Mouse (Mus musculus) MEL (cell line): ENCODE measurements around the gene Cbx4. TPM values are rescaled to one million over a fixed set of nuclear protein-coding genes. Genes with fewer than 3 reads are reported as not detected.

Source experiments
- DNase-seq: peaks from one replicate; pipeline ENCODE4 v3.0.0; 2011; ENCODE audit warnings: low read depth, low spot score
- H3K27ac ChIP-seq: 2 replicates; pipeline ENCODE4 v1.5.1; 2012; ENCODE audit warnings: low read depth, mild to moderate bottlenecking, control low read depth, low read length, moderate library complexity; ENCODE audit not compliant: control insufficient read depth
- H3K27me3 ChIP-seq, 2 experiments: fragments of 150-350 bp in 1 of 2; sonication (generic) in 1 of 2; 2 replicates each; pipeline ENCODE4 v1.6.1; 2012; ENCODE audit warnings: low read length in 2 of 2, mild to moderate bottlenecking in 2 of 2, improper control_type of control experiment in 1 of 2, moderate library complexity in 1 of 2; ENCODE audit not compliant: insufficient read depth in 2 of 2, control insufficient read depth in 1 of 2
- H3K36me3 ChIP-seq, 2 experiments: 2 replicates each; pipeline ENCODE4 v1.6.1; 2012 to 2014; ENCODE audit warnings: low read length in 2 of 2, improper control_type of control experiment in 1 of 2, inconsistent platforms in 1 of 2, mild to moderate bottlenecking in 1 of 2; ENCODE audit not compliant: insufficient read depth in 2 of 2, control insufficient read depth in 1 of 2
- H3K4me1 ChIP-seq, 2 experiments: fragments of 150-350 bp in 1 of 2; sonication (generic) in 1 of 2; 2 replicates each; pipeline ENCODE4 v1.6.1; 2012; ENCODE audit warnings: low read length in 2 of 2, improper control_type of control experiment in 1 of 2, mild to moderate bottlenecking in 1 of 2; ENCODE audit not compliant: insufficient read depth in 2 of 2, control insufficient read depth in 1 of 2
- H3K4me3 ChIP-seq, 2 experiments: fragments of 150-350 bp in 1 of 2; sonication (generic) in 1 of 2; 2 replicates each; pipeline ENCODE4 v1.5.1; 2012; ENCODE audit warnings: low read depth in 2 of 2, low read length in 2 of 2, mild to moderate bottlenecking in 2 of 2, moderate library complexity in 2 of 2, control low read depth in 1 of 2, improper control_type of control experiment in 1 of 2; ENCODE audit not compliant: control insufficient read depth in 1 of 2, insufficient read depth in 1 of 2
- H3K79me2 ChIP-seq: 2 replicates; pipeline ENCODE4 v1.6.1; 2012; ENCODE audit warnings: mild to moderate bottlenecking, low read length, moderate library complexity; ENCODE audit not compliant: control insufficient read depth, poor library complexity, insufficient read depth
- H3K9ac ChIP-seq: 2 replicates; pipeline ENCODE4 v1.6.1; 2012; ENCODE audit warnings: low read depth, mild to moderate bottlenecking, control low read depth, low read length, moderate library complexity; ENCODE audit not compliant: control insufficient read depth, poor library complexity, severe bottlenecking
- H3K9me3 ChIP-seq: fragments of 150-350 bp; sonication (generic); replicated peaks from 2 replicates; pipeline ENCODE4 v1.6.1; 2012; ENCODE audit warnings: mild to moderate bottlenecking, low read length, improper control_type of control experiment, moderate library complexity; ENCODE audit not compliant: insufficient read depth
- BHLHE40 ChIP-seq: IDR thresholded peaks from 2 replicates; pipeline ENCODE4 v1.6.1; 2012; ENCODE audit warnings: low read depth, mild to moderate bottlenecking, inconsistent platforms, low read length, improper control_type of control experiment, borderline replicate concordance
- CHD1 ChIP-seq: IDR thresholded peaks from 2 replicates; pipeline ENCODE4 v1.6.1; 2012; ENCODE audit warnings: low read depth, mild to moderate bottlenecking, inconsistent platforms, low read length, improper control_type of control experiment
- E2F4 ChIP-seq: IDR thresholded peaks from 2 replicates; pipeline ENCODE4 v1.6.1; 2011; ENCODE audit warnings: low read depth, low read length, improper control_type of control experiment, borderline replicate concordance
- ETS1 ChIP-seq: IDR thresholded peaks from 2 replicates; pipeline ENCODE4 v1.6.1; 2012; ENCODE audit warnings: low read depth, mild to moderate bottlenecking, inconsistent platforms, low read length, improper control_type of control experiment, moderate library complexity
- GATA1 ChIP-seq: IDR thresholded peaks from 2 replicates; pipeline ENCODE4 v1.6.1; 2011; ENCODE audit warnings: low read depth, low read length, improper control_type of control experiment
- HCFC1 ChIP-seq: IDR thresholded peaks from 2 replicates; pipeline ENCODE4 v1.6.1; 2012; ENCODE audit warnings: low read depth, mild to moderate bottlenecking, inconsistent platforms, low read length, improper control_type of control experiment, moderate library complexity
- MAFK ChIP-seq: IDR thresholded peaks from 2 replicates; pipeline ENCODE4 v1.6.1; 2011; ENCODE audit warnings: low read depth, mild to moderate bottlenecking, low read length, improper control_type of control experiment, borderline replicate concordance
- POLR2A ChIP-seq, 2 experiments: IDR thresholded peaks; 2 replicates each; pipeline ENCODE4 v1.6.1; 2011 to 2012; ENCODE audit warnings: low read length in 2 of 2, mild to moderate bottlenecking in 2 of 2, control low read depth in 1 of 2, improper control_type of control experiment in 1 of 2, low read depth in 1 of 2, moderate library complexity in 1 of 2; ENCODE audit not compliant: control insufficient read depth in 1 of 2, insufficient read depth in 1 of 2, poor library complexity in 1 of 2
- RAD21 ChIP-seq: IDR thresholded peaks from 2 replicates; pipeline ENCODE4 v1.6.1; 2011; ENCODE audit warnings: mild to moderate bottlenecking, low read depth, low read length, improper control_type of control experiment
- USF1 ChIP-seq: IDR thresholded peaks from 2 replicates; pipeline ENCODE4 v1.6.1; 2014; ENCODE audit warnings: low read depth, mild to moderate bottlenecking, inconsistent platforms, low read length, improper control_type of control experiment, moderate library complexity
- USF2 ChIP-seq, 2 experiments: IDR thresholded peaks; 2 replicates each; pipeline ENCODE4 v1.6.1; 2011 to 2012; ENCODE audit warnings: improper control_type of control experiment in 2 of 2, low read length in 2 of 2, borderline replicate concordance in 1 of 2, inconsistent platforms in 1 of 2, low read depth in 1 of 2, mild to moderate bottlenecking in 1 of 2; ENCODE audit not compliant: insufficient read depth in 1 of 2
- ZMIZ1 ChIP-seq: IDR thresholded peaks from 2 replicates; pipeline ENCODE4 v1.6.1; 2012; ENCODE audit warnings: low read depth, mild to moderate bottlenecking, inconsistent platforms, low read length, improper control_type of control experiment, moderate library complexity
- polyA plus RNA-seq, 2 experiments: library from polyadenylated mRNA; stranded (reverse) in 1 of 2; unstranded in 1 of 2; fragments of >175 nt in 1 of 2; fragments of >200 nt in 1 of 2; gene quantifications; 2 replicates each; pipeline versions ENCODE4 v1.2.1 to v1.2.4; 2012; ENCODE audit warnings: low replicate concordance in 2 of 2, low read depth in 1 of 2; ENCODE audit not compliant: insufficient read length in 2 of 2, insufficient read depth in 1 of 2, missing spikeins in 1 of 2
- total RNA-seq: library from RNA; depleted of rRNA; stranded (reverse); fragments of 300-350 nt; gene quantifications from 2 replicates; pipeline ENCODE4 v1.2.3, GENCODE M21; 2012

Gene Cbx4
- total and polyA plus RNA-seq, 3 experiments, result 8.0 to 22.6 TPM; not detected in 1

- Histone ChIP-seq H3K4me1 (peaks cover 0 to 10% of the 10 kb centered on the region in 2 experiments; a peak in 1 of 4 replicates), H3K27ac (no peak overlapping the region)
Observed at GRCm38 (mm10) chr11:119080461-119081147, 5.4 kb downstream of the Cbx4 start.

DNA sequence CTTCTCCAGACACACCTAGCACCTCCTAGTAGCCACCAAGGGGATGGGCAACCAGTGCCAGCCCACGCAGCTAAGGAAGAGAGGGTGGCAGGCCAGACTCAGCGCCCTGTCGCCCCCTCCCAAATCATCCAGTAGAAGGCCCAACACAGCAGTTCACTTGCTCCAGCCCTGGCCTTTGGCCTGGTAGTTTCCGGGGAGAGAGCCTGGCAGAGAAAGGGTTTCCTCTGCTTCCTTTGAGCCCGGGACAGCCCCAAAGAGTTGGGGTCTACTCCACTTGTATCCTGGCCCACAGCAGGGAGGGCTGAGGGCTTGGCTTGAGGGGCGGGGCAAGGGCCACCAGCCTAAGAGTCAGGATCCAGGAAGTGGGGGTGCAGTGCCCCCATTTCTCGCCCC, 6.6 kb downstream of the Cbx4 start:
- H3K27ac ChIP-seq, result no peak overlapping the region

More at GRCm38 (mm10) chr11:119080461-119081147, 5.4 kb downstream of the Cbx4 start:
- Histone ChIP-seq H3K9me3 (no peaks in the 10 kb centered on the region), H3K9ac (no peak overlapping the region), H3K36me3 (peaks cover 3 to 7% of the 10 kb centered on the region in 2 experiments; a peak in 3 of 4 replicates), H3K4me3 (no peak overlapping the region), H3K79me2 (peaks cover 19% of the 10 kb centered on the region), H3K27me3 (no peaks in the 10 kb centered on the region)
- TF ChIP-seq E2F4 (no peak), HCFC1 (no peak), GATA1 (no peak), USF1 (no peak), RAD21 (no peak), ETS1 (no peak), POLR2A (IDR thresholded peaks at IDR 0.05; ENCODE audit: control insufficient read depth in 1 of 2, insufficient read depth in 1 of 2, low read depth in 1 of 2, low read length in 2 of 2, poor library complexity in 1 of 2) (no peak)
- no peak for DNase-seq

GRCm38 (mm10) chr11:119078691-119079444, 7.2 kb downstream of the Cbx4 start:
- H3K9ac ChIP-seq, result no peak overlapping the region
- H3K4me1 ChIP-seq, result peaks cover 0 to 1% of the 10 kb centered on the region in 2 experiments; a peak in 1 of 4 replicates
- H3K27me3 ChIP-seq, result no peaks in the 10 kb centered on the region
- H3K27ac ChIP-seq, result no peak overlapping the region
- no peak for TF ChIP-seq USF2 (IDR thresholded peaks at IDR 0.05; ENCODE audit: borderline replicate concordance in 1 of 2, insufficient read depth in 1 of 2, low read depth in 1 of 2, low read length in 2 of 2)
- TF ChIP-seq, all 39 proteins: peak for 0
- Histone ChIP-seq H3K36me3 (peaks cover 1 to 3% of the 10 kb centered on the region in 2 experiments; a peak in 3 of 4 replicates), H3K4me3 (no peak overlapping the region), H3K9me3 (no peaks in the 10 kb centered on the region), H3K79me2 (peaks cover 3% of the 10 kb centered on the region; the same call in 1 of the 2 replicates)
- DNase-seq, result no peak

More for the DNA sequence above, 6.6 kb downstream of the Cbx4 start:
- TF ChIP-seq CHD1, result no peak
- no peak for TF ChIP-seq E2F4
- no peak for TF ChIP-seq RAD21
- no peak for TF ChIP-seq ZMIZ1
- TF ChIP-seq BHLHE40, result no peak
- no peak for TF ChIP-seq MAFK
- H3K9me3 ChIP-seq, result no peaks in the 10 kb centered on the region
- H3K36me3 ChIP-seq, result peaks cover 3 to 7% of the 10 kb centered on the region in 2 experiments; a peak in 3 of 4 replicates
- peaks cover 9% of the 10 kb centered on the region for H3K79me2 ChIP-seq
- DNase-seq, result no peak
- no peaks in the 10 kb centered on the region for H3K27me3 ChIP-seq
- H3K9ac ChIP-seq, result no peak overlapping the region
- peaks cover 0 to 7% of the 10 kb centered on the region in 2 experiments; a peak in 1 of 4 replicates for H3K4me1 ChIP-seq
- no peak overlapping the region for H3K4me3 ChIP-seq
